Comparison of ENCODE assay signal across 8 mouse cellular contexts in genomic region chr4:40701796-40702195, GRCm38 (mm10). TPM values are rescaled to one million over a fixed set of nuclear protein-coding genes. Genes with fewer than 3 reads are reported as not detected.
DNase-seq lines count a peak whose midpoint lies in the region; ATAC-seq and TF ChIP-seq lines count a peak whose summit lies in the region.

No protein-coding gene starts in this region.

- 81% methylated on average over 3 of the region's 3 CpGs for WGBS in heart, embryonic 13.5 days
- 94% methylated on average over 3 of the region's 3 CpGs for WGBS in hindbrain, embryonic 16.5 days
- WGBS in midbrain, embryonic 13.5 days: 92% methylated on average over 3 of the region's 3 CpGs

- no peak overlapping the region for H3K27ac ChIP-seq in heart, embryonic 13.5 days (replicated peaks)
- peak overlapping the region; percentile 98 for H3K27ac ChIP-seq in bone marrow macrophage, adult 2 months (ENCODE audit: insufficient read depth, low read depth, low read length)
- no peak overlapping the region for H3K27ac ChIP-seq in hindbrain, embryonic 16.5 days (ENCODE audit: low read depth, low read length)
- no peak overlapping the region; the same call in 1 of the 2 replicates for H3K27ac ChIP-seq in midbrain, embryonic 13.5 days

- peak overlapping the region; percentile 76 for H3K4me2 ChIP-seq in heart, embryonic 13.5 days
- H3K4me2 ChIP-seq in hindbrain, embryonic 16.5 days (ENCODE audit: low read length): peak overlapping the region; percentile 76
- H3K4me2 ChIP-seq in midbrain, embryonic 13.5 days (replicated peaks): peak overlapping the region; percentile 81

- H3K4me1 ChIP-seq in heart, embryonic 13.5 days: peaks cover 26% of the 10 kb centered on the region
- peaks cover 39% of the 10 kb centered on the region for H3K4me1 ChIP-seq in bone marrow macrophage, adult 2 months (ENCODE audit: control insufficient read depth, insufficient read depth, low read length)
- H3K4me1 ChIP-seq in hindbrain, embryonic 16.5 days (ENCODE audit: control insufficient read depth, insufficient read depth, low read depth, low read length): peaks cover 17% of the 10 kb centered on the region
- H3K4me1 ChIP-seq in midbrain, embryonic 13.5 days (replicated peaks): peaks cover 28% of the 10 kb centered on the region

- peak overlapping the region; percentile 65 for H3K4me3 ChIP-seq in heart, embryonic 13.5 days
- H3K4me3 ChIP-seq in bone marrow macrophage, adult 2 months (ENCODE audit: insufficient read depth, low read length): peak overlapping the region; percentile 84
- H3K4me3 ChIP-seq in hindbrain, embryonic 16.5 days (ENCODE audit: low read length): peak overlapping the region; percentile 57
- H3K4me3 ChIP-seq in midbrain, embryonic 13.5 days (replicated peaks): peak overlapping the region; percentile 59

- TF ChIP-seq CTCF in bone marrow macrophage, adult 2 months (IDR thresholded peaks at IDR 0.05; ENCODE audit: low read depth, low read length): no peak

- H3K36me3 ChIP-seq in heart, embryonic 13.5 days: peaks cover 6% of the 10 kb centered on the region
- H3K36me3 ChIP-seq in hindbrain, embryonic 16.5 days (ENCODE audit: control insufficient read depth, insufficient read depth, low read length): no peaks in the 10 kb centered on the region
- H3K36me3 ChIP-seq in midbrain, embryonic 13.5 days: peaks cover 6% of the 10 kb centered on the region; the same call in 1 of the 2 replicates

- TF ChIP-seq POLR2A in bone marrow macrophage, adult 2 months (IDR thresholded peaks at IDR 0.05; ENCODE audit: borderline replicate concordance, low read depth, low read length): no peak

- H3K9me3 ChIP-seq in heart, embryonic 13.5 days: no peaks in the 10 kb centered on the region
- no peaks in the 10 kb centered on the region for H3K9me3 ChIP-seq in hindbrain, embryonic 16.5 days (ENCODE audit: control insufficient read depth, low read length)
- no peaks in the 10 kb centered on the region for H3K9me3 ChIP-seq in midbrain, embryonic 13.5 days

- H3K9ac ChIP-seq in heart, embryonic 13.5 days: peak overlapping the region; percentile 79; the same call in 1 of the 2 replicates
- no peak overlapping the region; the same call in 1 of the 2 replicates for H3K9ac ChIP-seq in hindbrain, embryonic 16.5 days (ENCODE audit: low read depth, low read length)
- peak overlapping the region; percentile 72; the same call in 1 of the 2 replicates for H3K9ac ChIP-seq in midbrain, embryonic 13.5 days (replicated peaks)

- H3K27me3 ChIP-seq in heart, embryonic 13.5 days (replicated peaks): no peaks in the 10 kb centered on the region
- H3K27me3 ChIP-seq in hindbrain, embryonic 16.5 days (replicated peaks; ENCODE audit: control insufficient read depth, insufficient read depth, low read length): no peaks in the 10 kb centered on the region
- no peaks in the 10 kb centered on the region for H3K27me3 ChIP-seq in midbrain, embryonic 13.5 days

- ATAC-seq in heart, embryonic 13.5 days (ENCODE audit: extremely low read depth, insufficient number of reproducible peaks, low FRiP score, low TSS enrichment): no peak
- ATAC-seq in hindbrain, embryonic 16.5 days: no peak
- ATAC-seq in midbrain, embryonic 13.5 days: no peak

- DNase-seq in heart, adult 9 months (ENCODE audit: low spot score in 2 of 2): no peak
- DNase-seq in retina, embryonic 14.5 days (ENCODE audit: low spot score): no peak
- DNase-seq in frontal cortex, postnatal 10 days (ENCODE audit: low spot score in 2 of 2): no peak
- DNase-seq in thymus, postnatal 36 days: no peak

RNA-seq across cellular contexts. Expression of gene Aptx, which starts 1.2 kb away (rescaled TPM):
- polyA plus RNA-seq in heart, embryonic 13.5 days (2015; fragmentation: Nextera tagmentation; extraction: Ambion mirVana): 25.0 and 29.0 TPM in 2 replicates
- polyA plus RNA-seq in bone marrow macrophage, adult 2 months (2012; ENCODE audit: insufficient read depth, insufficient read length, missing spikeins): 12.0 and 12.1 TPM in 2 replicates
- polyA plus RNA-seq in hindbrain, embryonic 16.5 days (2015; fragmentation: Nextera tagmentation; extraction: Ambion mirVana): 41.4 and 44.8 TPM in 2 replicates
- polyA plus RNA-seq in midbrain, embryonic 13.5 days (2015; fragmentation: Nextera tagmentation; extraction: Ambion mirVana): 56.9 and 59.5 TPM in 2 replicates

RNA-seq across cellular contexts. Expression of gene Dnaja1, which starts 20.2 kb away (rescaled TPM):
- 243 and 287 TPM in 2 replicates for polyA plus RNA-seq in heart, embryonic 13.5 days (2015; fragmentation: Nextera tagmentation; extraction: Ambion mirVana)
- 100 and 113 TPM in 2 replicates for polyA plus RNA-seq in bone marrow macrophage, adult 2 months (2012; ENCODE audit: insufficient read depth, insufficient read length, missing spikeins)
- 625 and 673 TPM in 2 replicates for polyA plus RNA-seq in hindbrain, embryonic 16.5 days (2015; fragmentation: Nextera tagmentation; extraction: Ambion mirVana)
- 760 and 762 TPM in 2 replicates for polyA plus RNA-seq in midbrain, embryonic 13.5 days (2015; fragmentation: Nextera tagmentation; extraction: Ambion mirVana)

RNA-seq across cellular contexts. Expression of gene Smu1, which starts 55.9 kb away (rescaled TPM):
- 95.7 and 107 TPM in 2 replicates for polyA plus RNA-seq in heart, embryonic 13.5 days (2015; fragmentation: Nextera tagmentation; extraction: Ambion mirVana)
- 46.7 and 50.5 TPM in 2 replicates for polyA plus RNA-seq in bone marrow macrophage, adult 2 months (2012; ENCODE audit: insufficient read depth, insufficient read length, missing spikeins)
- 119 and 120 TPM in 2 replicates for polyA plus RNA-seq in hindbrain, embryonic 16.5 days (2015; fragmentation: Nextera tagmentation; extraction: Ambion mirVana)
- 144 and 149 TPM in 2 replicates for polyA plus RNA-seq in midbrain, embryonic 13.5 days (2015; fragmentation: Nextera tagmentation; extraction: Ambion mirVana)
